Mouse (Mus musculus): Measurements from ENCODE around the gene Knstrn. TPM values are rescaled to one million over a fixed set of nuclear protein-coding genes. Genes with fewer than 3 reads are reported as not detected.

Knstrn gene
- polyA plus RNA-seq, 1 experiment from 2014 or later = 133 TPM

DNA sequence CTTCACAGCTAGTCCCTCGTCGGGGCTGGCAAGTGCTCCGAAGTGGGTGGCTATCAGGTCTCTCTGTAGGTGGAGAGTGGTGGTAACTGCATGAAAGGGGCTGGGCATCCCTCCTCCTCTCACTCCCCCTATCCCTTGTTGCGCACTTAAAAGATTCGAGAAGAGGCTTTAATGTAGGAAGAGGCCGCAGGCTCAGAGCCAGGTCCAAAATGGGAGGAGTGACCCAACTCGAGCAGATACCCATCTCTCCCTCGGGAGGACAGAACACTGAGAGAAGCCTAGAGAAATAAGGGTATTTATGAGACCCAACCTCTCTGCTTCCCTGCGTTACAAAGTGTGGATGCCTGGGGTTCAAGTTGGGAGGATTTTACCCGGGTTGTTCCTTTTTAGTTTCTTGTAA, 34.7 kb upstream of the Knstrn start:
- Histone ChIP-seq H3K36me3 (ENCODE audit: poor library complexity, severe bottlenecking) (no peaks in the 10 kb centered on the region), H3K4me2 (peak overlapping the region; percentile 62), H3K9ac (peak overlapping the region; percentile 66), H3K9me3 (replicated peaks) (no peaks in the 10 kb centered on the region), H3K4me3 (peak overlapping the region; percentile 46), H3K27ac (peak overlapping the region; percentile 44; the same call in 1 of the 2 replicates), H3K27me3 (peaks cover 8% of the 10 kb centered on the region; the same call in 1 of the 2 replicates), H3K4me1 (peaks cover 31% of the 10 kb centered on the region)
- 5% methylated on average over 10 of the region's 10 CpGs for WGBS
- peak; percentile 17 for ATAC-seq

DNA sequence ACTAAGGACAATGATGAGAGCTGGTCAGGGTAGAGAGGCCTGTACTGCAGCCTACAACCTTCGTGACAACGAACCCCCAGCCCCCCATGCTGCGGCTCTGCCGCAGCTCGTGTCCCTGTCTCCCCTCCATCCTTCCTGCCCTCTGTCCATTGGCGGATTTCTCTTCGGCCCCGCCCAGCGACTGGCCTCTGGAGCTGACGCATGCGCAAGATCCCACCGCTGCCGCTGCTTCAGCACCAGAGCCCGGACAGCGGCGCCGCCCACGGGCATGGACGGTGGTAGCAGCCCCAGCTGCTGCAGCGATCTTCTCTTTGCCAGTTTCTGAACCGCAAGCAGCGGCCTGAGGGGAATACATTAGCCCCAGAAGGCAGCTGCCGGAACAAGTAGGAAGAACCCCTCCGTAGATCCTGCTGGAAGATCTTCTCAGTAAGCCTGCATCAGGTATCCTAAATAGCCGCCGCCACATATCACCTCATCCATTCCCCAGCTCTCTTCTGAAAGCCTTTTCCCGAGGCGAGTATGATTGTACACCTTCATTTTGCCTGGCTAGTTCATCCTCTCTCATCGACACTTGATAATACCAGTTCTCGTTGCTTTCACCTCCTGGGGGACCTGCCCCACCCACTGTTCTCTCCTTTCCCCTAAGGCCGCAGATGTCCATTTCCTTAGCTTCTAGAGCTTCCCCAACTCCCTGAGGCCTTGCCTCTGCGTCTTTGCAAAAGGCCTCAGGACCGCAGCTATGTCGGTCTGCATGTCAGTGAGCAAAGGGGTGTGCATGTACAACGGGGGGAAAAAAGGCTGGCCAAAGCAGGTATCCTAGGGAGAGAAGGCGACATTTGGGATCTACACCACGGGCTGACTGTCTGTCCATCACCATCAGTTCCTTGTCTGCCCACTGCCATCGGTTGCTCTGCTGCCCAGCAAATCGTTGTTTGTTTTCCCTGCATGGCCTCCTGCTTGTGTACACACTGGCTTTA, 34.0 kb upstream of the Knstrn start, which contains the start of gene Disp2:
Gene Disp2 (plus strand): TSS at position 216 of the 977 bp plus-strand sequence.
- peak; percentile 94 for ATAC-seq
- Histone ChIP-seq H3K4me3 (peak within 1 kb of the TSS; percentile 46), H3K4me1 (peaks cover 31% of the 10 kb centered on the region), H3K9ac (peak within 1 kb of the TSS; percentile 66), H3K9me3 (replicated peaks) (no peaks in the 10 kb centered on the region), H3K4me2 (peak within 1 kb of the TSS; percentile 62), H3K27ac (peak within 1 kb of the TSS; percentile 67), H3K36me3 (ENCODE audit: poor library complexity, severe bottlenecking) (no peaks in the 10 kb centered on the region), H3K27me3 (peaks cover 12% of the 10 kb centered on the region; the same call in 1 of the 2 replicates)
- 12% methylated on average over 39 of the region's 39 CpGs for WGBS

GRCm38 (mm10) chr2:118781115-118781514, 32.7 kb upstream of the Knstrn start:
- no peaks in the 10 kb centered on the region for H3K9me3 ChIP-seq (replicated peaks)
- no peak overlapping the region for H3K4me3 ChIP-seq
- H3K27me3 ChIP-seq = peaks cover 12% of the 10 kb centered on the region; the same call in 1 of the 2 replicates
- peaks cover 20% of the 10 kb centered on the region for H3K4me1 ChIP-seq
- peak overlapping the region; percentile 62 for H3K4me2 ChIP-seq
- peaks cover under 1% of the 10 kb centered on the region; the same call in 1 of the 2 replicates for H3K36me3 ChIP-seq (ENCODE audit: poor library complexity, severe bottlenecking)
- no peak overlapping the region for H3K27ac ChIP-seq
- H3K9ac ChIP-seq = no peak overlapping the region
- WGBS = 28% methylated on average over 1 of the region's 1 CpGs
- ATAC-seq = no peak

DNA sequence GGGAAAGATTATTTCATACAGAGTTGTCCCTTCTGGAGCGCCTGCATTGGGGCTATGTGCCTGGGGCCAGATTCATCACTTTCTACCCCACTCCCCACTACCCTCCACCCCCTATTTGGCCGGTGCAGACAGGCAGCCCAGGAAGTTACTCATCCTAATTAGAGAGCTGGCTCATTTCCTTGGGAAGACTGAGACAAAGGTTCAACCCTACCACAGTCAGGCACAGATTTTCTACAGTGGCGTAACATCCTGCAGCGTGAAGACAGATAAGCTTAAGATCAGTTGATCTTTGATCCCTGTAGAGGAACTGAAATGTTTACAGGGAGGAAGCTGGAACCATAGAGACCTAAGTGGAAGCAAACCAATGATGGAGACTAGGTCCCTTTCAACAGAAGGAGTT, 31.5 kb upstream of the Knstrn start:
- Histone ChIP-seq H3K27me3 (peaks cover 10% of the 10 kb centered on the region; the same call in 1 of the 2 replicates), H3K4me3 (no peak overlapping the region), H3K4me1 (peaks cover 18% of the 10 kb centered on the region), H3K27ac (no peak overlapping the region), H3K36me3 (ENCODE audit: poor library complexity, severe bottlenecking) (peaks cover 13% of the 10 kb centered on the region; the same call in 1 of the 2 replicates), H3K4me2 (no peak overlapping the region), H3K9ac (no peak overlapping the region), H3K9me3 (replicated peaks) (no peaks in the 10 kb centered on the region)
- WGBS = 69% methylated on average over 4 of the region's 4 CpGs
- no peak for ATAC-seq

DNA sequence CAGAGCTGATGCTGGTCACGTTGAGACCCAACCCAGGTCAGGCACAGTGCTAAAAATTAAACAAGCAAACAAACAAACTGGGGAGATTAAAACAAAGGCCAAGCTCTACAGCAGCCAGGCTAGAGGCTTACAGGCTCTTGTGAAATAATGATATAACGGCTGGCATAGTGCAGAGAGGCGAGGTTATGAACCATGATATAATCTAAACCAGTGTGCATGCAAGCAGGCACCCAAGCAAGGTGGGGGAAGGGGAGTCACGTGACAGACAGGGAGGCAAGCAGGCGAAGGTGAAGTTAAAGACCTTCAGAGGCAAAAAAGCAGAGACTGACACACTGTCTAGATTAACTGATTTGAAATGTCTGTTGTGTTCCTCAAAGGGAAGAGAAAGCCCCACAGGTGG, 30.7 kb upstream of the Knstrn start:
- H3K27ac ChIP-seq = no peak overlapping the region
- 71% methylated on average over 5 of the region's 5 CpGs for WGBS
- no peak for ATAC-seq
- H3K36me3 ChIP-seq (ENCODE audit: poor library complexity, severe bottlenecking) = peaks cover 20% of the 10 kb centered on the region; the same call in 1 of the 2 replicates
- peaks cover 8% of the 10 kb centered on the region; the same call in 1 of the 2 replicates for H3K27me3 ChIP-seq
- no peak overlapping the region for H3K4me3 ChIP-seq
- H3K4me1 ChIP-seq = peaks cover 18% of the 10 kb centered on the region
- H3K9me3 ChIP-seq (replicated peaks) = no peaks in the 10 kb centered on the region
- no peak overlapping the region for H3K9ac ChIP-seq
- H3K4me2 ChIP-seq = no peak overlapping the region

GRCm38 (mm10) chr2:118783663-118784062, 30.1 kb upstream of the Knstrn start:
- Histone ChIP-seq H3K36me3 (ENCODE audit: poor library complexity, severe bottlenecking) (peaks cover 21% of the 10 kb centered on the region; the same call in 1 of the 2 replicates), H3K27ac (no peak overlapping the region), H3K4me1 (peaks cover 18% of the 10 kb centered on the region), H3K27me3 (peaks cover 8% of the 10 kb centered on the region; the same call in 1 of the 2 replicates), H3K9ac (no peak overlapping the region), H3K9me3 (replicated peaks) (no peaks in the 10 kb centered on the region), H3K4me3 (no peak overlapping the region), H3K4me2 (no peak overlapping the region)
- ATAC-seq = no peak
- 89% methylated on average over 7 of the region's 7 CpGs for WGBS

DNA sequence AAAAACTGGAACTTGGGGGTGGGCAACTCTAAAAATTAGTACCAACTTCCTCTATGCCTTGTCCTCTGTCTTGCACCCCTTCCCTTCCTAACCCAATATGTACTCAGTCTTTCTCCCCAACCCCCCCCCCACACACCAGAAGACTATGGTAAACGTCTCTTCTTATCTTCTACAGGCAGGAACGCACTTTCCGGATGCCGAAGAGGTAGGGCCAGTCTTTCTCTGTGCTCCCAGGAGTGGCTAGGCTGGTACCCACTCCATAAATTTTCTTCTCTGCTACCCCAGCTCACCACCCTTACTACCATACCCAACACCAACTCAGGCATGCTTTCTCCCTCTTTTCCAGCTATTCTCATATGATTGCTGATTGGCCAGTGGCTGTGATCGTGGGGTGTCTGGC, 27.3 kb upstream of the Knstrn start:
- Histone ChIP-seq H3K9me3 (replicated peaks) (no peaks in the 10 kb centered on the region), H3K36me3 (ENCODE audit: poor library complexity, severe bottlenecking) (peaks cover 32% of the 10 kb centered on the region), H3K27me3 (peaks cover 3% of the 10 kb centered on the region; the same call in 1 of the 2 replicates), H3K4me2 (no peak overlapping the region), H3K9ac (no peak overlapping the region), H3K4me1 (peaks cover 21% of the 10 kb centered on the region), H3K27ac (no peak overlapping the region), H3K4me3 (no peak overlapping the region)
- no peak for ATAC-seq
- WGBS = 89% methylated on average over 5 of the region's 5 CpGs

GRCm38 (mm10) chr2:118789501-118789900, 24.3 kb upstream of the Knstrn start:
- H3K27ac ChIP-seq = no peak overlapping the region
- peaks cover 36% of the 10 kb centered on the region for H3K36me3 ChIP-seq (ENCODE audit: poor library complexity, severe bottlenecking)
- H3K9ac ChIP-seq = no peak overlapping the region
- no peak overlapping the region for H3K4me2 ChIP-seq
- ATAC-seq = peak; percentile 34; the same call in 1 of the 2 replicates
- peaks cover under 1% of the 10 kb centered on the region; the same call in 1 of the 2 replicates for H3K27me3 ChIP-seq
- peaks cover 21% of the 10 kb centered on the region for H3K4me1 ChIP-seq
- WGBS = 83% methylated on average over 11 of the region's 11 CpGs
- no peak overlapping the region for H3K4me3 ChIP-seq
- no peaks in the 10 kb centered on the region for H3K9me3 ChIP-seq (replicated peaks)

- ATAC-seq = no peak; the same call in 1 of the 2 replicates
- no peak overlapping the region for H3K27ac ChIP-seq
- WGBS = 52% methylated on average over 12 of the region's 12 CpGs
- H3K27me3 ChIP-seq = no peaks in the 10 kb centered on the region
- 0 out of 2 replicates have a peak overlapping the region, but pooled peaks have one; percentile 5 for H3K9ac ChIP-seq
- H3K4me1 ChIP-seq = peaks cover 21% of the 10 kb centered on the region
- H3K36me3 ChIP-seq (ENCODE audit: poor library complexity, severe bottlenecking) = peaks cover 36% of the 10 kb centered on the region
- H3K4me2 ChIP-seq = peak overlapping the region; percentile 45
- H3K9me3 ChIP-seq (replicated peaks) = no peaks in the 10 kb centered on the region
- H3K4me3 ChIP-seq = peak overlapping the region; percentile 6; the same call in 1 of the 2 replicates
These were observed 23.6 kb upstream of the Knstrn start for GRCm38 (mm10) chr2:118790221-118790550.

DNA sequence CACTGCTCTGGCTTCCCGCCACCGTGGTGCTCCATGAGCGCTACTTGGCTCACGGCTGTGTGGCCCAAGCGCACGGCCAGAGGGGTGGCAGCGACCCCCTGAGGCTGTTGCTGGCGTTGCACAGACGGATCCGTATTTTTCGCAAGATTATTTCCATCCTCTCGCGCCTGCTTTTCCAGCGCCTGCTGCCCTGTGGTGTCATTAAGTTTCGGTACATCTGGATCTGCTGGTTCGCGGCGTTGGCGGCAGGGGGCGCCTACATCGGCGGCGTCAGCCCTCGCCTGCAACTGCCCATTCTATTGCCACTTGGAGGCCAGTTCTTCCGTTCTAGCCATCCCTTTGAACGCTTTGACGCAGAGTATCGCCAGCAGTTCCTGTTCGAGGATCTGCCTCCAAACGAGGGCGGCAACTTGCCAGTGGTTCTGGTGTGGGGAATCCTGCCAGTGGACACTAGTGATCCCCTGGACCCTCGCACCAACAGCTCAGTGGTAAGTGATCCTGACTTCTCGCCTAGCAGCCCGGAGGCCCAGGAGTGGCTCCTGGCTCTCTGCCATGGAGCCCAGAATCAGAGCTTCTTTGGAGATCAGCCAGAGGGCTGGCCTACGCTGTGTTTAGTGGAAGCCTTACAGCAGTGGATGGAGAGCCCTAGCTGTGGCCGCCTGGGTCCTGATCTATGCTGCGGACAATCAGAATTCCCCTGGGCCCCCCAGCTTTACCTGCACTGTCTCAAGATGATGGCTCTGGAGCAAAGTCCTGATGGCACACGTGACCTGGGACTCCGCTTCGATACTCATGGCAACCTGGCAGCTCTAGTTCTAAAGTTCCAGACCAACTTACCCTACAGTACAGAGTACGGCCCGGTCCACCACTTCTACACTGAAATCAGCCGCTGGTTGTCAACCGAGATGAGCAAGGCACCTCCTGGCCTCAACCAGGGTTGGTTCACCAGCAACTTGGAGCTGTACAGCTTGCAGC, 23.0 kb upstream of the Knstrn start:
- H3K27ac ChIP-seq = no peak overlapping the region
- 25% methylated on average over 44 of the region's 44 CpGs for WGBS
- H3K4me3 ChIP-seq = peak overlapping the region; percentile 6; the same call in 1 of the 2 replicates
- peaks cover 36% of the 10 kb centered on the region for H3K36me3 ChIP-seq (ENCODE audit: poor library complexity, severe bottlenecking)
- ATAC-seq = peak; percentile 68
- 0 out of 2 replicates have a peak overlapping the region, but pooled peaks have one; percentile 5 for H3K9ac ChIP-seq
- H3K4me2 ChIP-seq = peak overlapping the region; percentile 45
- H3K4me1 ChIP-seq = peaks cover 21% of the 10 kb centered on the region
- H3K9me3 ChIP-seq (replicated peaks) = no peaks in the 10 kb centered on the region
- no peaks in the 10 kb centered on the region for H3K27me3 ChIP-seq

DNA sequence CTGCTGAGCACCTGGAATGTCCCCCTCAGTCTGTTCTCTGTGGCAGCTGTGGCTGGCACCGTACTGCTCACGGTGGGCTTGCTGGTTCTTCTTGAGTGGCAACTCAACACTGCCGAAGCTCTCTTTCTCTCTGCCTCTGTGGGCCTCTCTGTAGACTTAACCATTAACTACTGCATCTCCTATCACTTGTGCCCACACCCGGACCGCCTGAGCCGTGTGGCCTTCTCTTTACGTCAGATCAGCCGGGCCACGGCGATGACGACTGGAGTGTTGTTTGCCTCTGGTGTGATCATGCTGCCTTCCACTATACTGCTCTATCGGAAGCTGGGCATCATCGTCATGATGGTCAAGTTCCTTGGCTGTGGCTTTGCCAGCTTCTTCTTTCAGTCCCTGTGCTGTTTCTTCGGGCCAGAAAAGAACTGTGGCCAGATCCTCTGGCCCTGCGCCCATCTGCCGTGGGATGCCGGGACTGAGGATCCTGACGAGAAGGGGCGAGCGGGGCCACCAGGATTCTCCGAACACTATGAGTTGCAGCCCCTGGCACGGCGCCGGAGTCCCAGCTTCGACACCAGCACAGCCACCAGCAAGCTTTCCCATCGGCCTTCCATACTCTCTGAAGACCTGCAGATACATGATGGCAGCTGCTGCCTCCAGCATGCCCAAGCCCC, 22.1 kb upstream of the Knstrn start:
- Histone ChIP-seq H3K4me3 (no peak overlapping the region), H3K27me3 (no peaks in the 10 kb centered on the region), H3K4me1 (peaks cover 21% of the 10 kb centered on the region), H3K27ac (no peak overlapping the region), H3K36me3 (ENCODE audit: poor library complexity, severe bottlenecking) (peaks cover 29% of the 10 kb centered on the region), H3K9ac (no peak overlapping the region), H3K4me2 (no peak overlapping the region), H3K9me3 (replicated peaks) (no peaks in the 10 kb centered on the region)
- ATAC-seq = no peak
- WGBS = 96% methylated on average over 26 of the region's 26 CpGs
